Mouse (Mus musculus) liver, embryonic 12.5 days (tissue): Measurements from ENCODE around the gene Tmbim7. TPM values are rescaled to one million over a fixed set of nuclear protein-coding genes. Genes with fewer than 3 reads are reported as not detected.
"Not testable (repeated sequence)": the region's sequence is repeated elsewhere in the genome, so short reads cannot be mapped to it uniquely, and the experiment has no call there.

Source experiments
- ATAC-seq: fragments of 200-750 bp; cut with Nextera tagmentation; 2 replicates; pipeline ENCODE4 v1.8.0; 2017; ENCODE audit warnings: moderate number of reproducible peaks, mild to moderate bottlenecking, moderate library complexity
- H3K27ac ChIP-seq: fragments of 300-500 bp; sonication (generic); 2 replicates; pipeline ENCODE4 v1.5.1; 2016; ENCODE audit warnings: mild to moderate bottlenecking
- H3K27me3 ChIP-seq: fragments of 300-500 bp; sonication (generic); replicated peaks from 2 replicates; pipeline ENCODE4 v1.6.1; 2016; ENCODE audit warnings: mild to moderate bottlenecking, moderate library complexity
- H3K36me3 ChIP-seq: fragments of 300-500 bp; sonication (generic); 2 replicates; pipeline ENCODE4 v1.6.1; 2016; ENCODE audit warnings: mild to moderate bottlenecking, moderate library complexity
- H3K4me1 ChIP-seq: fragments of 300-500 bp; sonication (generic); 2 replicates; pipeline ENCODE4 v1.6.1; 2016
- H3K4me2 ChIP-seq: fragments of 300-500 bp; sonication (generic); 2 replicates; pipeline ENCODE4 v1.6.1; 2016; ENCODE audit warnings: mild to moderate bottlenecking, moderate library complexity
- H3K4me3 ChIP-seq: fragments of 300-500 bp; sonication (generic); 2 replicates; pipeline ENCODE4 v1.5.1; 2016; ENCODE audit warnings: mild to moderate bottlenecking, moderate library complexity
- H3K9ac ChIP-seq: fragments of 300-500 bp; sonication (generic); 2 replicates; pipeline ENCODE4 v1.6.1; 2016; ENCODE audit warnings: mild to moderate bottlenecking, moderate library complexity
- H3K9me3 ChIP-seq: fragments of 300-500 bp; sonication (generic); replicated peaks from 2 replicates; pipeline ENCODE4 v1.6.1; 2016; ENCODE audit warnings: mild to moderate bottlenecking, moderate library complexity
- WGBS: fragments of 180-500 bp; shearing (Covaris S2); methylation state at CpG from one replicate; pipeline ENCODE4 v1.1.7; 2016; ENCODE audit not compliant: insufficient replicate concordance; 5-methylcytosine and 5-hydroxymethylcytosine counted together
- polyA plus RNA-seq: library from polyadenylated mRNA; unstranded; fragments of >200 nt; fragmentation: Nextera tagmentation; extraction: Ambion mirVana; gene quantifications from 2 replicates; pipeline ENCODE4 v1.2.1, GENCODE M21; 2016

The Tmbim7 gene
- not detected in 2 replicates for polyA plus RNA-seq

DNA sequence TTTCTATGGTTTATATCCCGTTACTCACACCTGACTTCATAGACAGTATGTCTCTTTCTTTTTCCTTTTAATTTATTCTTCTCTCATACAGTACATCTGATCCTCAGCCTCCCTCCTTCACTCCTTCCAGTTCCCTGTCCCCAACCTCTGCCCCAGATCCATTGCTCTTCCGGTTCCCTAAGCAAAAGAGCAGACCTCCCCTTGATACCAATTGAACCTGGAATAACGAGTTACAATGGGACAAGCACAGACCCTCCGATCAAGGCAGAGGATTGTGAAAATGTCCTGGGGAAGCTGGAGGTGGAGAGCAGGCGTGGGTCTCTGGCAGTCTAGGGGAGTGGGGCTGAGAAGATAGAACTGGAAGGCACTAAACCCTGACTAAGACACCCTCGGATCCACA is at the start of gene Tmbim7:
Gene Tmbim7, plus strand, starts transcription at position 301 of the 400 bp plus-strand sequence.
- no peaks in the 10 kb centered on the region for H3K36me3 ChIP-seq
- H3K4me1 ChIP-seq = peaks cover 25% of the 10 kb centered on the region
- 69% methylated on average over 6 of the region's 6 CpGs for WGBS
- H3K9ac ChIP-seq = no peak within 1 kb of the TSS
- no peak within 1 kb of the TSS for H3K4me3 ChIP-seq
- no peaks in the 10 kb centered on the region for H3K27me3 ChIP-seq
- H3K4me2 ChIP-seq = no peak within 1 kb of the TSS
- no peaks in the 10 kb centered on the region for H3K9me3 ChIP-seq
- ATAC-seq = no peak
- H3K27ac ChIP-seq = no peak within 1 kb of the TSS

DNA sequence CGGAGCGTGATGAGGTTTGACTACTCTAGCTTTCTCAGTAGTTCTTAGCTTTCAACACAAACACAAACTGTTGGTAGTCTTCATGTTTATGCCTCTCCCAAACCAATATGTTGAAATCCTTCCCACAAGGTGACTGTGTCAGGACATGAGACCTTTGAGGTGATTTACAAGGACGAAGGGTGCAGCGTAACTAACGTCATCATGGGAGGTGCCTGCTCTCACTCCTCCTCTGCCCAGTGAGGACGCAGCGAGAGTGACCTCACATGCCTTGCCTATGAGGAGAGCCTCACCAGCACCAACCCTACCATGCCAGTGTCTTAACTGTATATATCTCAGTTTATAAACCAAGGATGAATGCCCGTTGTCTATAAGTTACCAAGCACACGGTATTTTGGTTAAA is 43.9 kb upstream of the Tmbim7 start:
- H3K36me3 ChIP-seq = peaks cover 27% of the 10 kb centered on the region
- WGBS = 85% methylated on average over 9 of the region's 9 CpGs
- ATAC-seq = no peak

DNA sequence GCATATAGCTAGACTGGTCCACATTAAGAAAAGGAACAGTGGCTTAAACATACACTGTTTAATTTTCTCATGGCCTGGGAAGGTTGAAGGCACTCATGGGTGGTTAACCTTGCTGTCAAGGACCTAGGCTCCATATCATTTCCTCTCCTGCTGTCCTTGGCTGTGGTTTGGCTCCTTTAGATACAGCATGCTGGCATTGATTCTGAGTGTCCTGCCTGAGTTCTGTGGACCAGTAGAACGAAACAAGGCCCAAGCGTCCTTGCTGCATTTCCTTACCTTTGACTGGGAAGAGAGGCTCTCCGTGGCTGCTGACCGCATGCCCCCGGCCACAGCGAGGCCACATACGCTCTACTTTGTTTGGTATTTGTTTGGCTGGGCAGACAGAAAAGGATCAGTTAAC is 41.7 kb upstream of the Tmbim7 start:
- WGBS = 86% methylated on average over 7 of the region's 7 CpGs
- H3K9ac ChIP-seq = no peak overlapping the region
- H3K9me3 ChIP-seq = no peaks in the 10 kb centered on the region
- H3K27me3 ChIP-seq = no peaks in the 10 kb centered on the region
- H3K4me1 ChIP-seq = no peaks in the 10 kb centered on the region
- no peak overlapping the region for H3K4me3 ChIP-seq
- no peak overlapping the region for H3K27ac ChIP-seq
- H3K4me2 ChIP-seq = no peak overlapping the region
- peaks cover 35% of the 10 kb centered on the region for H3K36me3 ChIP-seq
- ATAC-seq = no peak

More for the DNA sequence above, 43.9 kb upstream of the Tmbim7 start:
- H3K27me3 ChIP-seq = no peaks in the 10 kb centered on the region
- H3K4me1 ChIP-seq = no peaks in the 10 kb centered on the region
- H3K4me2 ChIP-seq = no peak overlapping the region
- no peak overlapping the region for H3K9ac ChIP-seq
- H3K27ac ChIP-seq = no peak overlapping the region
- H3K9me3 ChIP-seq = no peaks in the 10 kb centered on the region
- no peak overlapping the region for H3K4me3 ChIP-seq

DNA sequence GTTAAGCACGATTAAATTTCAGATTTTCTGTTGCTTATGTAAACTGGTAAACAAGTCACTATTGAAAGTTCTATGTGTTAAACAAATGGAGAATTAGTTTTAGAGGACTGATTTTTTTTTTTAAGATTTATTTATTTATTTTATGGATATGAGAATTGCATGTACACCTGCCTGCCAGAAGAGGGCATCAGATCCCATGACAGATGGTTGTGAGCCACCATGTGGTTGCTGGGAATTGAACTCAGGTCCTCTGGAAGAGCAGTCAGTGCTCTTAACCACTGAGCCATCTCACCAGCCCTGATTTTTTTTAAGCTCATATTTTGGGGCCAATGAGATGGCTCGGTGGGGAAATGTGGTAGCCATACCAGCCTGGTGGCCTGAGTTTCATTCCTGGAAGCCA is 39.1 kb upstream of the Tmbim7 start:
- H3K27ac ChIP-seq, H3K4me1 ChIP-seq, H3K9me3 ChIP-seq, H3K9ac ChIP-seq, H3K4me3 ChIP-seq, ATAC-seq, H3K27me3 ChIP-seq, H3K4me2 ChIP-seq: not testable (repeated sequence)
- WGBS = 77% methylated on average over 2 of the region's 2 CpGs
- H3K36me3 ChIP-seq = peaks cover 26% of the 10 kb centered on the region

DNA sequence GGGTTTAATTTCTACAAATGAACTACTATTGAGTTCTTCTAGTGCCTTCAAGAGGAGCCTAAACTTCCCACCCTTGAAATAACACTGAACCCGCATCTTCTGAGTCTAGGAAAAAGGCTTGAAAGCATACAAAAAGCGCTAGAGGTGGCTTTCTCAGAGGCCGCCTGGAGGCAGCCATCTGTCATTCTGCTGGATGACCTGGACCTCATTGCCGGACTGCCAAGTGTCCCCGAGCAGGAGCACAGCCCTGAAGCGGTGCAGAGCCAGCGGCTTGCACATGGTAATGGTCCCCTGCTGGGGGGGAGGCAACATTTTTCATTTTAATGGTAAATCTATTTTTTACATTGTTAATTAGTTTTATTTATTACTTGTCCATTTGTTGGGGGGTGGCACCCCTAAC is 30.5 kb upstream of the Tmbim7 start:
- Histone ChIP-seq H3K36me3 (peaks cover 40% of the 10 kb centered on the region), H3K4me3 (no peak overlapping the region), H3K9ac (no peak overlapping the region), H3K4me2 (no peak overlapping the region), H3K9me3 (no peaks in the 10 kb centered on the region), H3K27ac (no peak overlapping the region), H3K27me3 (no peaks in the 10 kb centered on the region), H3K4me1 (no peaks in the 10 kb centered on the region)
- no peak for ATAC-seq
- 79% methylated on average over 7 of the region's 7 CpGs for WGBS

DNA sequence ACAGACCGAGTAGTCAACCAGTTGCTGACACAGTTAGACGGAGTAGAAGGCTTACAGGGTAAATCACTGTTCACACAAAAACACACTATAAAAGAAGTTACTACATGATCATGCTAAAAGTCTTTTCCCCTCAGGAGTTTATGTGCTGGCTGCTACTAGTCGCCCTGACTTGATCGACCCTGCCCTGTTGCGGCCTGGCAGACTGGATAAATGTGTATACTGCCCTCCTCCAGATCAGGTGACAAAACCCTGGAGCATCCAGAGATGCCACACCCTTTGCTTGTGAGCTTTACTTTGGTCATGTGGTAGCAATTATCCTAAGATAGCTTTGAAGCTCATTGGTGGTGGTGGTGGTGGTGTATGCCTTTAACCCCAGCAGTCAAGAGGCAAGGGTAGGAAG is 20.9 kb upstream of the Tmbim7 start:
- Histone ChIP-seq H3K4me3 (no peak overlapping the region), H3K4me2 (no peak overlapping the region), H3K9ac (no peak overlapping the region), H3K36me3 (peaks cover 24% of the 10 kb centered on the region), H3K9me3 (no peaks in the 10 kb centered on the region), H3K4me1 (peaks cover 21% of the 10 kb centered on the region), H3K27ac (no peak overlapping the region), H3K27me3 (no peaks in the 10 kb centered on the region)
- no peak for ATAC-seq
- WGBS = 84% methylated on average over 5 of the region's 5 CpGs

DNA sequence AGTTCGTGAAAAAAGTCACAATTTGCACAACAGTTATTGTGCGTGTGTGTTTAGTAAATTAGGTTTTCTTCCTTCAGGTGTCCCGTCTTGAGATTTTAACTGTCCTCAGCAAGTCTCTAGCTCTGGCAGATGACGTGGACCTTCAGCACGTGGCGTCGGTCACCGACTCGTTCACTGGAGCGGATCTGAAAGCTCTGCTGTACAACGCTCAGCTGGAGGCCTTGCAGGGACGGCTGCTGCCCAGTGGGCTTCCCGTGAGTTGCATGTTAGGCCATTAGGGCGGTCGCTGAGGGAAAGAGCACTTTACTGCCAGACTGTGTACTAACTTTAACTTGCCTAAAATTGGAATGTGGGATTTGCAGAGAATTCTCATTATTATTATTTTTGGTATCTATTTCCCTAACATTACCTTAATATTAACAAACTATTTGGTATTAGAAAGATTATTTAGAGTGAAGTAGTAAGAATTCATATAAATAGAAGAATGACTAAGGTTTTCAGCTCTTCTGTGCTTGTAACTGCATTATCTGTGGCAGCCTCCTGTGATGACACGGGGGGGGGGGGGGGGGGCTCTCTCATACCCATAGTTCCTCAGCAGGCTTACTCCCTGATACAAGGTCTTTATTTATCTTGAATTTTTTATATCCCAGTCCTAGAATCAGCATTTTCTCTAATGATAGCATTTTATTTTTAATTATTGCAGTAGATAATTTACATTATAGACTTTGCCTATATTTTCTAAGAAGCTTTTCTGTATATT is 19.3 kb upstream of the Tmbim7 start:
- Histone ChIP-seq H3K27ac (no peak overlapping the region), H3K9me3 (no peaks in the 10 kb centered on the region), H3K9ac (no peak overlapping the region), H3K4me1 (peaks cover 21% of the 10 kb centered on the region), H3K4me2 (no peak overlapping the region), H3K4me3 (no peak overlapping the region), H3K27me3 (no peaks in the 10 kb centered on the region), H3K36me3 (peaks cover 26% of the 10 kb centered on the region; the same call in 1 of the 2 replicates)
- WGBS = 72% methylated on average over 16 of the region's 16 CpGs
- peak; percentile 50; the same call in 1 of the 2 replicates for ATAC-seq

DNA sequence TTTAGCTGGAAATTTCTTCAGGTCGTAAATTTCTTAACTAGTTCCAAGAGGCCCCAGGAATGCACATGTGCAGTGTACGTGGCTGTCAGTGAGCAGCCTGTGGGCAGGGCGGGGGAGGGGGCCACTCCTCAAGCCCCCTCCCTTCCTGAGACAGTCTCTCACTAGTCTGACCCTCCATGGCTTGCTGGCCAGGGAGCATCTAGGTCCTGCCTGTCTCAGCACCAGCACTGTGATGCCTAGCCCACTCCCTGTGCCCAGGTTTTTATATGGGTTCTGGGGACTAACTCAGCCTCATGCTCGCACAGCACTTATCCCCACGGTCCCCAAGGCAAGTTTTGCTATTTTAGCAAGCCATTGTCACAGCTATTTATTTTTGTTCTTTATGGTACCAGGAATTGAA is 18.7 kb upstream of the Tmbim7 start:
- no peaks in the 10 kb centered on the region for H3K9me3 ChIP-seq
- H3K4me3 ChIP-seq = no peak overlapping the region
- no peaks in the 10 kb centered on the region for H3K27me3 ChIP-seq
- peak; percentile 40; the same call in 1 of the 2 replicates for ATAC-seq
- H3K36me3 ChIP-seq = peaks cover 26% of the 10 kb centered on the region; the same call in 1 of the 2 replicates
- 70% methylated on average over 5 of the region's 5 CpGs for WGBS
- no peak overlapping the region for H3K9ac ChIP-seq
- H3K4me2 ChIP-seq = no peak overlapping the region
- peaks cover 21% of the 10 kb centered on the region for H3K4me1 ChIP-seq
- no peak overlapping the region for H3K27ac ChIP-seq

DNA sequence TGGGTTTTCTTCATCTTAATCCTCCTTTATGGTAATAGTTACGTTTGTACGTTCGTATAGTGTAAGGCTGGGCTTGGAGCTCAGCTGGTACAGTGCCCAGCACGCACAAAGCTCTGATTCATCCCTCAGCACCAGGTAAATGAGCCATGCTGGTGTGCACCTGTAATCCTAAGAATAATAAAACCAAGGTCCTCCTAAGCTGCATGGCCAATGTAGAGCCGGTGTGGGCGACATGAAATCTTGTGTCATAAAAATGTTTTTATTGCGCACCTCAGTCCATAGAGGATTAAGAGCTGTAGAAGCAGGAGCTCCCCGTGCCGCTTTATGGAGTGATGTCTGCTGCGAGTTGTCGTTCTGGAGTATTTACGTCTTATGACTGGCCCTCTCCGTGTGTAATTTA is 17.7 kb upstream of the Tmbim7 start:
- H3K9me3 ChIP-seq = no peaks in the 10 kb centered on the region

DNA sequence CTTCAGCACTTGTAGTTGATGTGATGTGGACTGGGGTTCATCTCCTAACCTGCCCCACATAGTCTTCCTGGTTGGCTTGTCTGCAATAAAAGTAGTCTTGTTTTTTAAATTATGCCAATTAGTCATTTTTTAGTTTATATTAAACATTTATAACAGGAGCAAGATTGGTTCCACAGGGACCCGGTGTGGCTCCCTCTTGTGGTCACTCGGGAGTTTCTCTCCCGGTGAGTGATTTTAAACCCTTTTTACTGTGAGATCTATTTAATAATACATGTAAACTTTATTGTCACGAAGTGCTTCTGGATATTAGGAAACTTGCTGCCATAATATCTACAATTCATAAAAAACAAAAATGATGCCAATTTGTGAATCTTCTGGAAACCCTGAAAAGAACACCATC is 17.0 kb upstream of the Tmbim7 start:
- 64% methylated on average over 4 of the region's 4 CpGs for WGBS
- no peak for ATAC-seq
- no peaks in the 10 kb centered on the region for H3K27me3 ChIP-seq
- H3K27ac ChIP-seq = no peak overlapping the region
- no peaks in the 10 kb centered on the region for H3K9me3 ChIP-seq
- H3K4me2 ChIP-seq = no peak overlapping the region
- H3K9ac ChIP-seq = no peak overlapping the region
- H3K36me3 ChIP-seq = peaks cover 26% of the 10 kb centered on the region; the same call in 1 of the 2 replicates
- H3K4me1 ChIP-seq = peaks cover 21% of the 10 kb centered on the region
- no peak overlapping the region for H3K4me3 ChIP-seq

More for the DNA sequence above, 17.7 kb upstream of the Tmbim7 start:
- no peak for ATAC-seq
- WGBS = 89% methylated on average over 13 of the region's 13 CpGs
- Histone ChIP-seq H3K4me2 (no peak overlapping the region), H3K4me1 (peaks cover 21% of the 10 kb centered on the region), H3K9ac (no peak overlapping the region), H3K4me3 (no peak overlapping the region), H3K27ac (no peak overlapping the region), H3K36me3 (peaks cover 26% of the 10 kb centered on the region; the same call in 1 of the 2 replicates), H3K27me3 (no peaks in the 10 kb centered on the region)

DNA sequence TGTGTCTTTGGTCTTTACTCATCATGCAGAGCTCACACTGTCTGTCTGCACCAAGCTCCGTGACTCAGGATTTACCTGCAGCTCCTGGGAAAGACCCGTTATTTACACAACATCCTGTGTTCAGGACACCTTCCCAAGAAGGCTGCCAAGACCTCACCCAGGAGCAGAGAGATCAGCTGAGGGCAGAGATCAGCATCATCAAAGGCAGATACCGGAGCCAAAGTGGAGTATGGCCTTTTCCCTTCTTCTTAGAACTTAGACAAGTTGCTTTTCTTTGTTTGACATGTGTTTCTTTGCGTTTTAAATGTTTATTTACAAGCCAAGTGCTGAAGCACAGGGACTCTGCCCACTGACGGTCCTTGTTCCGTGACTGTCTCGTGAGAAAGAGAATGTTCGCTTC is 15.7 kb upstream of the Tmbim7 start:
- Histone ChIP-seq H3K36me3 (peaks cover 30% of the 10 kb centered on the region), H3K27ac (no peak overlapping the region), H3K27me3 (no peaks in the 10 kb centered on the region), H3K4me1 (peaks cover 18% of the 10 kb centered on the region), H3K4me3 (no peak overlapping the region), H3K9ac (no peak overlapping the region), H3K9me3 (no peaks in the 10 kb centered on the region), H3K4me2 (no peak overlapping the region)
- no peak for ATAC-seq
- 77% methylated on average over 8 of the region's 8 CpGs for WGBS

DNA sequence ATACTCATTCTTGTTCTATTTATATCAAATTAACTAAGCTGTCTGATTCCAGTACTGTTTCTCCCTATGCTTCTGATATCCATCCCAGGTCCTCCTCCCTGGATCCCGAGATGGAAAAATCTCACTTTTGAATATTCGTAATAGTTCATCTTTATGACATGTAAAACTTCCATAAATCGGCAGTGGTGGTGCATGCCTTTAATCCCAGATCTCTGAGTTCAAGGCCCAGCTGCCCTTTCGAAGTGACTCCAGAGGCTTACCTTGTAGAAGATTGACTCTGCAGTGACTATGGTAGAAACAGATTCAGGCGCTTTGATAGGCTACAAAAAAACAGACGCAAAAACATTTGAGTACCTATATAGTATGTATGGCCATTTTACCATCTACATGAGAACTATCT is 6.4 kb upstream of the Tmbim7 start:
- 87% methylated on average over 6 of the region's 6 CpGs for WGBS
- no peaks in the 10 kb centered on the region for H3K9me3 ChIP-seq
- no peak overlapping the region for H3K4me3 ChIP-seq
- no peak for ATAC-seq
- peaks cover 29% of the 10 kb centered on the region for H3K4me1 ChIP-seq
- H3K36me3 ChIP-seq = peaks cover 55% of the 10 kb centered on the region
- H3K9ac ChIP-seq = no peak overlapping the region
- no peak overlapping the region for H3K27ac ChIP-seq
- no peaks in the 10 kb centered on the region for H3K27me3 ChIP-seq
- no peak overlapping the region for H3K4me2 ChIP-seq
